Mouse (Mus musculus) MEL (cell line): Measurements from ENCODE around the gene Abhd12. TPM values are rescaled to one million over a fixed set of nuclear protein-coding genes. Genes with fewer than 3 reads are reported as not detected.

ENCODE experiments used
- DNase-seq: peaks from one replicate; pipeline ENCODE4 v3.0.0; 2011; ENCODE audit warnings: low read depth, low spot score
- H3K27ac ChIP-seq: 2 replicates; pipeline ENCODE4 v1.5.1; 2012; ENCODE audit warnings: low read depth, mild to moderate bottlenecking, control low read depth, low read length, moderate library complexity; ENCODE audit not compliant: control insufficient read depth
- H3K27me3 ChIP-seq, 2 experiments: fragments of 150-350 bp in 1 of 2; sonication (generic) in 1 of 2; 2 replicates each; pipeline ENCODE4 v1.6.1; 2012; ENCODE audit warnings: low read length in 2 of 2, mild to moderate bottlenecking in 2 of 2, improper control_type of control experiment in 1 of 2, moderate library complexity in 1 of 2; ENCODE audit not compliant: insufficient read depth in 2 of 2, control insufficient read depth in 1 of 2
- H3K36me3 ChIP-seq, 2 experiments: 2 replicates each; pipeline ENCODE4 v1.6.1; 2012 to 2014; ENCODE audit warnings: low read length in 2 of 2, improper control_type of control experiment in 1 of 2, inconsistent platforms in 1 of 2, mild to moderate bottlenecking in 1 of 2; ENCODE audit not compliant: insufficient read depth in 2 of 2, control insufficient read depth in 1 of 2
- H3K4me1 ChIP-seq, 2 experiments: fragments of 150-350 bp in 1 of 2; sonication (generic) in 1 of 2; 2 replicates each; pipeline ENCODE4 v1.6.1; 2012; ENCODE audit warnings: low read length in 2 of 2, improper control_type of control experiment in 1 of 2, mild to moderate bottlenecking in 1 of 2; ENCODE audit not compliant: insufficient read depth in 2 of 2, control insufficient read depth in 1 of 2
- H3K4me3 ChIP-seq, 2 experiments: fragments of 150-350 bp in 1 of 2; sonication (generic) in 1 of 2; 2 replicates each; pipeline ENCODE4 v1.5.1; 2012; ENCODE audit warnings: low read depth in 2 of 2, low read length in 2 of 2, mild to moderate bottlenecking in 2 of 2, moderate library complexity in 2 of 2, control low read depth in 1 of 2, improper control_type of control experiment in 1 of 2; ENCODE audit not compliant: control insufficient read depth in 1 of 2, insufficient read depth in 1 of 2
- H3K79me2 ChIP-seq: 2 replicates; pipeline ENCODE4 v1.6.1; 2012; ENCODE audit warnings: mild to moderate bottlenecking, low read length, moderate library complexity; ENCODE audit not compliant: control insufficient read depth, poor library complexity, insufficient read depth
- H3K9ac ChIP-seq: 2 replicates; pipeline ENCODE4 v1.6.1; 2012; ENCODE audit warnings: low read depth, mild to moderate bottlenecking, control low read depth, low read length, moderate library complexity; ENCODE audit not compliant: control insufficient read depth, poor library complexity, severe bottlenecking
- H3K9me3 ChIP-seq: fragments of 150-350 bp; sonication (generic); replicated peaks from 2 replicates; pipeline ENCODE4 v1.6.1; 2012; ENCODE audit warnings: mild to moderate bottlenecking, low read length, improper control_type of control experiment, moderate library complexity; ENCODE audit not compliant: insufficient read depth
- BHLHE40 ChIP-seq: IDR thresholded peaks from 2 replicates; pipeline ENCODE4 v1.6.1; 2012; ENCODE audit warnings: low read depth, mild to moderate bottlenecking, inconsistent platforms, low read length, improper control_type of control experiment, borderline replicate concordance
- CHD1 ChIP-seq: IDR thresholded peaks from 2 replicates; pipeline ENCODE4 v1.6.1; 2012; ENCODE audit warnings: low read depth, mild to moderate bottlenecking, inconsistent platforms, low read length, improper control_type of control experiment
- ELF1 ChIP-seq: IDR thresholded peaks from 2 replicates; pipeline ENCODE4 v1.6.1; 2014; ENCODE audit warnings: low read depth, mild to moderate bottlenecking, inconsistent platforms, low read length, improper control_type of control experiment, moderate library complexity
- HCFC1 ChIP-seq: IDR thresholded peaks from 2 replicates; pipeline ENCODE4 v1.6.1; 2012; ENCODE audit warnings: low read depth, mild to moderate bottlenecking, inconsistent platforms, low read length, improper control_type of control experiment, moderate library complexity
- JUND ChIP-seq: IDR thresholded peaks from 2 replicates; pipeline ENCODE4 v1.6.1; 2011; ENCODE audit warnings: low read depth, mild to moderate bottlenecking, improper control_type of control experiment, low read length
- KAT2A ChIP-seq: conservative IDR thresholded peaks from 2 replicates; pipeline ENCODE4 v1.6.1; 2012; ENCODE audit warnings: low read depth, low read length, improper control_type of control experiment, inconsistent platforms
- MAFK ChIP-seq: IDR thresholded peaks from 2 replicates; pipeline ENCODE4 v1.6.1; 2011; ENCODE audit warnings: low read depth, mild to moderate bottlenecking, low read length, improper control_type of control experiment, borderline replicate concordance
- MAX ChIP-seq: IDR thresholded peaks from 2 replicates; pipeline ENCODE4 v1.6.1; 2011; ENCODE audit warnings: low read length, improper control_type of control experiment
- MEF2A ChIP-seq: IDR thresholded peaks from 2 replicates; pipeline ENCODE4 v1.6.1; 2014; ENCODE audit warnings: low read depth, mild to moderate bottlenecking, inconsistent platforms, low read length, improper control_type of control experiment; ENCODE audit not compliant: poor library complexity, insufficient replicate concordance, severe bottlenecking; ENCODE audit errors: extremely low read depth
- MXI1 ChIP-seq: IDR thresholded peaks from 2 replicates; pipeline ENCODE4 v1.6.1; 2011; ENCODE audit warnings: mild to moderate bottlenecking, low read depth, low read length, improper control_type of control experiment
- MYB ChIP-seq: IDR thresholded peaks from 2 replicates; pipeline ENCODE4 v1.6.1; 2011; ENCODE audit warnings: mild to moderate bottlenecking, low read depth, low read length, improper control_type of control experiment
- MYC ChIP-seq: IDR thresholded peaks from 2 replicates; pipeline ENCODE4 v1.6.1; 2011; ENCODE audit warnings: low read depth, mild to moderate bottlenecking, low read length, improper control_type of control experiment, moderate library complexity
- NELFE ChIP-seq: IDR thresholded peaks from 2 replicates; pipeline ENCODE4 v1.6.1; 2011; ENCODE audit warnings: low read depth, low read length, improper control_type of control experiment
- NRF1 ChIP-seq: IDR thresholded peaks from 2 replicates; pipeline ENCODE4 v1.6.1; 2014; ENCODE audit warnings: low read depth, mild to moderate bottlenecking, inconsistent platforms, low read length, improper control_type of control experiment, moderate library complexity; ENCODE audit not compliant: poor library complexity, insufficient read depth, severe bottlenecking
- POLR2A ChIP-seq, 2 experiments: IDR thresholded peaks; 2 replicates each; pipeline ENCODE4 v1.6.1; 2011 to 2012; ENCODE audit warnings: low read length in 2 of 2, mild to moderate bottlenecking in 2 of 2, control low read depth in 1 of 2, improper control_type of control experiment in 1 of 2, low read depth in 1 of 2, moderate library complexity in 1 of 2; ENCODE audit not compliant: control insufficient read depth in 1 of 2, insufficient read depth in 1 of 2, poor library complexity in 1 of 2
- POLR2AphosphoS2 ChIP-seq: IDR thresholded peaks from 2 replicates; pipeline ENCODE4 v1.6.1; 2011; ENCODE audit warnings: low read length, improper control_type of control experiment
- POLR2AphosphoS5 ChIP-seq: IDR thresholded peaks from 2 replicates; pipeline ENCODE4 v1.6.1; 2012; ENCODE audit warnings: low read depth, borderline replicate concordance, mild to moderate bottlenecking, inconsistent platforms, low read length, moderate library complexity, mixed read lengths
- RAD21 ChIP-seq: IDR thresholded peaks from 2 replicates; pipeline ENCODE4 v1.6.1; 2011; ENCODE audit warnings: mild to moderate bottlenecking, low read depth, low read length, improper control_type of control experiment
- RCOR1 ChIP-seq: IDR thresholded peaks from 2 replicates; pipeline ENCODE4 v1.6.1; 2012; ENCODE audit warnings: low read depth, mild to moderate bottlenecking, inconsistent platforms, low read length, improper control_type of control experiment
- SIN3A ChIP-seq: IDR thresholded peaks from 2 replicates; pipeline ENCODE4 v1.6.1; 2012; ENCODE audit warnings: low read length, improper control_type of control experiment, inconsistent platforms
- SMC3 ChIP-seq: IDR thresholded peaks from 2 replicates; pipeline ENCODE4 v1.6.1; 2011; ENCODE audit warnings: low read depth, low read length, improper control_type of control experiment
- TAL1 ChIP-seq: IDR thresholded peaks from 2 replicates; pipeline ENCODE4 v1.6.1; 2012; ENCODE audit warnings: mild to moderate bottlenecking, inconsistent platforms, low read length, moderate library complexity, mixed read lengths
- TBP ChIP-seq: IDR thresholded peaks from 2 replicates; pipeline ENCODE4 v1.8.0; 2011; ENCODE audit warnings: low read depth, low read length, improper control_type of control experiment
- TCF12 ChIP-seq: IDR thresholded peaks from 2 replicates; pipeline ENCODE4 v1.6.1; 2014; ENCODE audit warnings: low read depth, mild to moderate bottlenecking, inconsistent platforms, low read length, improper control_type of control experiment, moderate library complexity
- USF1 ChIP-seq: IDR thresholded peaks from 2 replicates; pipeline ENCODE4 v1.6.1; 2014; ENCODE audit warnings: low read depth, mild to moderate bottlenecking, inconsistent platforms, low read length, improper control_type of control experiment, moderate library complexity
- ZC3H11A ChIP-seq: IDR thresholded peaks from 2 replicates; pipeline ENCODE4 v1.6.1; 2012; ENCODE audit warnings: low read depth, mild to moderate bottlenecking, inconsistent platforms, low read length, improper control_type of control experiment
- ZMIZ1 ChIP-seq: IDR thresholded peaks from 2 replicates; pipeline ENCODE4 v1.6.1; 2012; ENCODE audit warnings: low read depth, mild to moderate bottlenecking, inconsistent platforms, low read length, improper control_type of control experiment, moderate library complexity
- ZNF384 ChIP-seq: IDR thresholded peaks from 2 replicates; pipeline ENCODE4 v1.6.1; 2012; ENCODE audit warnings: low read depth, mild to moderate bottlenecking, inconsistent platforms, low read length, improper control_type of control experiment
- polyA plus RNA-seq, 2 experiments: library from polyadenylated mRNA; stranded (reverse) in 1 of 2; unstranded in 1 of 2; fragments of >175 nt in 1 of 2; fragments of >200 nt in 1 of 2; gene quantifications; 2 replicates each; pipeline versions ENCODE4 v1.2.1 to v1.2.4; 2012; ENCODE audit warnings: low replicate concordance in 2 of 2, low read depth in 1 of 2; ENCODE audit not compliant: insufficient read length in 2 of 2, insufficient read depth in 1 of 2, missing spikeins in 1 of 2
- total RNA-seq: library from RNA; depleted of rRNA; stranded (reverse); fragments of 300-350 nt; gene quantifications from 2 replicates; pipeline ENCODE4 v1.2.3, GENCODE M21; 2012

Abhd12 gene
- total and polyA plus RNA-seq, 3 experiments = 23.7 to 29.4 TPM; not detected in 1

GRCm38 (mm10) chr2:150787234-150787771, 117.2 kb downstream of the Abhd12 start:
- Histone ChIP-seq H3K36me3 (peaks cover 0 to 11% of the 10 kb centered on the region in 2 experiments; a peak in 2 of 4 replicates), H3K4me1 (peaks cover 3 to 13% of the 10 kb centered on the region in 2 experiments; a peak in 2 of 4 replicates), H3K9me3 (no peaks in the 10 kb centered on the region), H3K79me2 (peaks cover 3% of the 10 kb centered on the region; the same call in 1 of the 2 replicates), H3K27me3 (no peaks in the 10 kb centered on the region), H3K27ac (no peak overlapping the region), H3K9ac (peak overlapping the region; percentile 72), H3K4me3 (peak overlapping the region; percentile 70 to 78)
- peak; percentile 26 for DNase-seq
- TF ChIP-seq MXI1 = no peak
- TF ChIP-seq BHLHE40 = no peak
- TF ChIP-seq TCF12 = no peak
- no peak for TF ChIP-seq KAT2A
- TF ChIP-seq SMC3 = no peak
- TF ChIP-seq MYB = no peak
- no peak for TF ChIP-seq HCFC1
- no peak for TF ChIP-seq ZC3H11A
- no peak for TF ChIP-seq USF1
- TF ChIP-seq POLR2AphosphoS5 = no peak
- no peak for TF ChIP-seq JUND
- TF ChIP-seq ZMIZ1 = no peak
- no peak for TF ChIP-seq CHD1
- TF ChIP-seq NELFE = no peak
- TF ChIP-seq TBP = no peak
- TF ChIP-seq TAL1 = no peak
- no peak for TF ChIP-seq MAFK
- no peak for TF ChIP-seq MEF2A

GRCm38 (mm10) chr2:150786251-150787180, 118.0 kb downstream of the Abhd12 start, which contains the start of gene Pygb:
Gene Pygb (plus strand): TSS chr2:150786735.
- H3K9me3 ChIP-seq = no peaks in the 10 kb centered on the region
- H3K9ac ChIP-seq = peak within 1 kb of the TSS; percentile 72
- peak within 1 kb of the TSS; percentile 37; the same call in 1 of the 2 replicates for H3K27ac ChIP-seq
- H3K4me1 ChIP-seq = peaks cover 3 to 13% of the 10 kb centered on the region in 2 experiments; a peak in 2 of 4 replicates
- H3K4me3 ChIP-seq = peak within 1 kb of the TSS; percentile 70 to 78
- peaks cover 0 to 13% of the 10 kb centered on the region in 2 experiments; a peak in 2 of 4 replicates for H3K36me3 ChIP-seq
- peak; percentile 94 for DNase-seq
- no peaks in the 10 kb centered on the region for H3K27me3 ChIP-seq
- peaks cover 3% of the 10 kb centered on the region; the same call in 1 of the 2 replicates for H3K79me2 ChIP-seq
- TF ChIP-seq MXI1 (peak; percentile 43), RAD21 (no peak), TBP (peak; percentile 76), ZNF384 (no peak), POLR2AphosphoS2 (peak; percentile 82; the same call in 1 of the 2 replicates), KAT2A (no peak), SMC3 (no peak), NELFE (peak; percentile 90), ELF1 (peak; percentile 67; the same call in 1 of the 2 replicates), RCOR1 (0 out of 2 replicates have a peak, but pooled peaks have one; percentile 19), POLR2A (IDR thresholded peaks at IDR 0.05; ENCODE audit: control insufficient read depth in 1 of 2, insufficient read depth in 1 of 2, low read depth in 1 of 2, low read length in 2 of 2, poor library complexity in 1 of 2) (peak; percentile 59 to 96; a peak in 3 of 4 replicates), MAX (peak; percentile 57; the same call in 1 of the 2 replicates), MYC (0 out of 2 replicates have a peak, but pooled peaks have one; percentile 30), NRF1 (peak; percentile 79), TAL1 (no peak), SIN3A (peak; percentile 59), TCF12 (peak; percentile 45)
